Mouse (Mus musculus): Measurements from ENCODE around the gene 7530416G11Rik.

- TF ChIP-seq CTCF (IDR thresholded peaks at IDR 0.05; ENCODE audit: borderline replicate concordance, extremely low read depth, insufficient read depth, insufficient read length), result no peak
- no peak for TF ChIP-seq POLR2A (IDR thresholded peaks at IDR 0.05; ENCODE audit: borderline replicate concordance, extremely low read depth, insufficient read depth, insufficient read length, poor library complexity, severe bottlenecking)
These were observed 33.6 kb downstream of the 7530416G11Rik start for GRCm38 (mm10) chr15:85469401-85469800.

All from brain, embryonic 14.5 days (tissue).